Comparison of ENCODE assay signal across 8 mouse cellular contexts in the genomic region with DNA sequence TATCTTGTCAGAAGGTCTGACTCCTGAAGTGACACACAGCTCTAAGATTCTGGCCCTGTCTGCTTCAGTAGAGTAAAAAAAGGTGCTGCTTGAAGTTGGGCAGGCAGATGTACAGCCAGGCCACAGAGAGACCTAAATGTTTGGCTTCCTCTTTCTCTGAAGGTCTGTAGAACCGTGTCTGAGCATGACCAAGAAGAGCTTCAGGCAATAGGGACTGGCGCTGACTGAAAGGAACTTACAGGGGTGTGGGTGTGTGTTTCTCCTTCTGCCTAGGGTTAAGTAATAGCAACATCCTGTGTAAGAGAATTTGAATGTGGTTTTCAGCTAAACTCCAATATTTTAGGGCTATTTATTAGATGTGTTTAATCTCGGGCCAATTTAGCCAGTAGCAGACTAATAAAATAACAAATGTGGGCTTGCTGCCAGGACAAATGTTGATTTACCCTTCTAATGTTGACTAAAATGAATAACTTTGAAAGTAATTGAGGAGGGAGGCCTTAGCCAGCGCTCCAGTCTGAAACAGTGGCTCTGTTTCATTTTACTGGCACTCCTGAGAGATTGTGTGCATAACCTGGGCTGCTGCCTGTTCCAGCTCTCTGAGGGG.
A peak's percentile ranks its signal among the peaks of the same experiment; 100 is the strongest.
DNase-seq lines count a peak whose midpoint lies in the region; ATAC-seq and TF ChIP-seq lines count a peak whose summit lies in the region.

No protein-coding gene starts in this region.

- no peak for TF ChIP-seq CTCF in testis, adult 2 months (IDR thresholded peaks at IDR 0.05; ENCODE audit: control insufficient read depth, insufficient read depth, insufficient replicate concordance, low read depth, low read length)
- TF ChIP-seq CTCF in cortical plate, adult 2 months (IDR thresholded peaks at IDR 0.05; ENCODE audit: extremely low read depth, insufficient read depth, low read length), result no peak
- no peak for TF ChIP-seq CTCF in stomach, postnatal 0 days (IDR thresholded peaks at IDR 0.05; ENCODE audit: low read depth)
- no peak for TF ChIP-seq CTCF in forebrain, postnatal 0 days (IDR thresholded peaks at IDR 0.05; ENCODE audit: low read depth)

- no peak overlapping the region for H3K9ac ChIP-seq in intestine, embryonic 15.5 days
- peak overlapping the region; percentile 11; the same call in 1 of the 2 replicates for H3K9ac ChIP-seq in lung, embryonic 16.5 days (ENCODE audit: low read length)
- no peak overlapping the region; the same call in 1 of the 2 replicates for H3K9ac ChIP-seq in stomach, postnatal 0 days (ENCODE audit: low read length)
- H3K9ac ChIP-seq in forebrain, postnatal 0 days, result no peak overlapping the region

- TF ChIP-seq POLR2A in testis, adult 2 months (IDR thresholded peaks at IDR 0.05; ENCODE audit: control insufficient read depth, low read depth, low read length), result no peak
- TF ChIP-seq POLR2A in cortical plate, adult 2 months (IDR thresholded peaks at IDR 0.05; ENCODE audit: extremely low read depth, insufficient read depth, low read length), result no peak

- H3K27ac ChIP-seq in testis, adult 2 months (ENCODE audit: control insufficient read depth, insufficient read depth, low read depth, low read length), result peak overlapping the region; percentile 72
- H3K27ac ChIP-seq in cortical plate, adult 2 months (ENCODE audit: insufficient read depth, low read length), result peak overlapping the region; percentile 94
- peak overlapping the region; percentile 66 for H3K27ac ChIP-seq in intestine, embryonic 15.5 days
- peak overlapping the region; percentile 92 for H3K27ac ChIP-seq in lung, embryonic 16.5 days (ENCODE audit: low read length)
- peak overlapping the region; percentile 92 for H3K27ac ChIP-seq in stomach, postnatal 0 days (replicated peaks)
- H3K27ac ChIP-seq in forebrain, postnatal 0 days (ENCODE audit: low read depth, low read length), result no peak overlapping the region

- no peaks in the 10 kb centered on the region for H3K9me3 ChIP-seq in intestine, embryonic 15.5 days
- H3K9me3 ChIP-seq in lung, embryonic 16.5 days (ENCODE audit: control insufficient read depth, low read length), result no peaks in the 10 kb centered on the region
- no peaks in the 10 kb centered on the region for H3K9me3 ChIP-seq in stomach, postnatal 0 days (ENCODE audit: control insufficient read depth, low read length)
- H3K9me3 ChIP-seq in forebrain, postnatal 0 days (ENCODE audit: low read length), result no peaks in the 10 kb centered on the region

- peak; percentile 52 for ATAC-seq in intestine, embryonic 15.5 days
- ATAC-seq in lung, embryonic 16.5 days (ENCODE audit: low read depth), result peak; percentile 83
- peak; percentile 58 for ATAC-seq in stomach, postnatal 0 days (ENCODE audit: low FRiP score, low TSS enrichment)
- no peak for ATAC-seq in forebrain, postnatal 0 days

- no peak for DNase-seq in testis, postnatal 10 days (ENCODE audit: low spot score)
- DNase-seq in stomach, postnatal 0 days (ENCODE audit: low spot score), result peak; percentile 61
- DNase-seq in forebrain, postnatal 0 days, result no peak
- DNase-seq in layer of hippocampus, postnatal 10 days (ENCODE audit: low spot score in 2 of 2), result no peak

- H3K36me3 ChIP-seq in testis, adult 2 months (ENCODE audit: control insufficient read depth, insufficient read depth, low read length), result no peaks in the 10 kb centered on the region
- no peaks in the 10 kb centered on the region for H3K36me3 ChIP-seq in intestine, embryonic 15.5 days
- H3K36me3 ChIP-seq in lung, embryonic 16.5 days (ENCODE audit: control insufficient read depth, insufficient read depth, low read length), result no peaks in the 10 kb centered on the region
- H3K36me3 ChIP-seq in stomach, postnatal 0 days (ENCODE audit: control insufficient read depth, insufficient read depth, low read length), result no peaks in the 10 kb centered on the region
- no peaks in the 10 kb centered on the region for H3K36me3 ChIP-seq in forebrain, postnatal 0 days (ENCODE audit: insufficient read depth)

- 9% methylated on average over 4 of the region's 4 CpGs for WGBS in intestine, embryonic 15.5 days
- 3% methylated on average over 4 of the region's 4 CpGs for WGBS in lung, embryonic 16.5 days
- 7% methylated on average over 4 of the region's 4 CpGs for WGBS in stomach, postnatal 0 days
- WGBS in forebrain, postnatal 0 days, result 74% methylated on average over 4 of the region's 4 CpGs

- H3K27me3 ChIP-seq in testis, adult 2 months (ENCODE audit: control insufficient read depth, insufficient read depth, low read length), result no peaks in the 10 kb centered on the region
- H3K27me3 ChIP-seq in intestine, embryonic 15.5 days (replicated peaks), result no peaks in the 10 kb centered on the region
- no peaks in the 10 kb centered on the region for H3K27me3 ChIP-seq in lung, embryonic 16.5 days (ENCODE audit: control insufficient read depth, insufficient read depth, low read depth, low read length)
- no peaks in the 10 kb centered on the region for H3K27me3 ChIP-seq in stomach, postnatal 0 days (ENCODE audit: control insufficient read depth, insufficient read depth, low read length)
- no peaks in the 10 kb centered on the region for H3K27me3 ChIP-seq in forebrain, postnatal 0 days (ENCODE audit: insufficient read depth, low read length)

- H3K4me2 ChIP-seq in intestine, embryonic 15.5 days (replicated peaks), result no peak overlapping the region
- no peak overlapping the region for H3K4me2 ChIP-seq in lung, embryonic 16.5 days (ENCODE audit: low read depth, low read length)
- H3K4me2 ChIP-seq in stomach, postnatal 0 days (replicated peaks; ENCODE audit: low read depth), result no peak overlapping the region
- no peak overlapping the region for H3K4me2 ChIP-seq in forebrain, postnatal 0 days (ENCODE audit: low read depth)

- no peak overlapping the region for H3K4me3 ChIP-seq in testis, adult 2 months (ENCODE audit: control insufficient read depth, low read depth, low read length)
- H3K4me3 ChIP-seq in cortical plate, adult 2 months (ENCODE audit: insufficient read depth, low read length), result no peak overlapping the region
- H3K4me3 ChIP-seq in intestine, embryonic 15.5 days (replicated peaks), result no peak overlapping the region
- no peak overlapping the region for H3K4me3 ChIP-seq in lung, embryonic 16.5 days (ENCODE audit: low read length)
- H3K4me3 ChIP-seq in stomach, postnatal 0 days (ENCODE audit: low read depth, low read length), result no peak overlapping the region
- H3K4me3 ChIP-seq in forebrain, postnatal 0 days (ENCODE audit: low read depth, low read length), result no peak overlapping the region

- no peaks in the 10 kb centered on the region; the same call in 1 of the 2 replicates for H3K4me1 ChIP-seq in testis, adult 2 months (ENCODE audit: control insufficient read depth, insufficient read depth, low read length)
- H3K4me1 ChIP-seq in cortical plate, adult 2 months (ENCODE audit: control insufficient read depth, insufficient read depth, low read length), result peaks cover 8% of the 10 kb centered on the region
- H3K4me1 ChIP-seq in intestine, embryonic 15.5 days (replicated peaks), result peaks cover 31% of the 10 kb centered on the region
- peaks cover 32% of the 10 kb centered on the region for H3K4me1 ChIP-seq in lung, embryonic 16.5 days (replicated peaks; ENCODE audit: control insufficient read depth, insufficient read depth, low read length)
- peaks cover 24% of the 10 kb centered on the region for H3K4me1 ChIP-seq in stomach, postnatal 0 days (replicated peaks; ENCODE audit: control insufficient read depth, insufficient read depth)
- no peaks in the 10 kb centered on the region for H3K4me1 ChIP-seq in forebrain, postnatal 0 days (ENCODE audit: insufficient read depth)

- no peak for TF ChIP-seq EP300 in stomach, postnatal 0 days (optimal IDR thresholded peaks at IDR 0.05)
